Mouse (Mus musculus): ENCODE data around the gene Itga1.

DNA sequence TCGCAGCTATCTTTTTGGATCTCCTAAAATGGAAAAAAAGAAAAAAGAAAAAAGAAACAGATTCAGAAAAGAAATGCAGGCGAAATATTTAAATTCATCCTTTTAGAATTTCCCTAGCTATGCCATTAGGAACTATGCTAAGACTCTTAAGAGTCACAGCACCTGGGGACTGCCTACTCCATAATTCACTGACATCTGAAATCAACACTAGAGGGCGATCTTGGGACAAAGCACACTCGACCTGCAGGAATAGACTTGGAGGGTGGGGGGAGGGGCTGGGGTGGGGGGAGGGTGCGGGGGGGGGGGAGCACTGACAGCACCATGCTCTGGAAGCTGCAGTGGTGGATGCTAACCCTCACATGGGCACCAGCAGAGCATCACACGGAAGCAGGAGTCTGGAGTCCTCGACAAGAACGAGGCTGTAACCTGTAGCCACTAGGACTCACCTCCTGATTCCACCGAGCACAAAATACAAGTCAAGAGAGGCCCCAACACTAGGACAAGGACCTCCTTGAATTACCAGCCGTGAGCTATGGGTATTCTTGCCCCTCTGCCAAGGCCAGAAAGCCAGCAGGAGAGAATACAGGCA is 120.8 kb downstream of the Itga1 start:
- TF ChIP-seq TAL1 (IDR thresholded peaks at IDR 0.05; ENCODE audit: low read length) (no peak), GATA1 (IDR thresholded peaks at IDR 0.05; ENCODE audit: low read length) (no peak)

All from erythroblast, embryonic 14.5 days (primary cell).